Mouse (Mus musculus) intestine, embryonic 14.5 days (tissue): Measurements from ENCODE around the gene Cbfa2t2. TPM values are rescaled to one million over a fixed set of nuclear protein-coding genes. Genes with fewer than 3 reads are reported as not detected.

Experiments
- ATAC-seq: fragments of 200-750 bp; cut with Nextera tagmentation; replicated peaks from 2 replicates; pipeline ENCODE4 v1.8.0; 2017; ENCODE audit warnings: low read depth, moderate number of reproducible peaks, moderate TSS enrichment, moderate library complexity; ENCODE audit not compliant: low FRiP score, low TSS enrichment
- DNase-seq: peaks from one replicate; pipeline ENCODE4 v3.0.0-alpha.2; 2018; ENCODE audit warnings: low spot score
- H3K27ac ChIP-seq: fragments of 300-500 bp; sonication (generic); 2 replicates; pipeline ENCODE4 v1.5.1; 2014; ENCODE audit warnings: low read depth, mild to moderate bottlenecking, control low read depth
- H3K27me3 ChIP-seq: fragments of 300-500 bp; sonication (generic); replicated peaks from 2 replicates; pipeline ENCODE4 v1.6.1; 2014; ENCODE audit warnings: low read length, control low read depth; ENCODE audit not compliant: control insufficient read depth, insufficient read depth
- H3K36me3 ChIP-seq: fragments of 300-500 bp; sonication (generic); 2 replicates; pipeline ENCODE4 v1.6.1; 2014; ENCODE audit warnings: low read length, control low read depth; ENCODE audit not compliant: control insufficient read depth, insufficient read depth
- H3K4me1 ChIP-seq: fragments of 300-500 bp; sonication (generic); replicated peaks from 2 replicates; pipeline ENCODE4 v1.6.1; 2014; ENCODE audit warnings: low read length, control low read depth, mixed read lengths; ENCODE audit not compliant: control insufficient read depth, insufficient read depth
- H3K4me2 ChIP-seq: fragments of 300-500 bp; sonication (generic); 2 replicates; pipeline ENCODE4 v1.6.1; 2014; ENCODE audit warnings: low read length
- H3K4me3 ChIP-seq: fragments of 300-500 bp; sonication (generic); 2 replicates; pipeline ENCODE4 v1.5.1; 2014; ENCODE audit warnings: low read depth, low read length, control low read depth, mixed read lengths
- H3K9ac ChIP-seq: fragments of 300-500 bp; sonication (generic); 2 replicates; pipeline ENCODE4 v1.6.1; 2014; ENCODE audit warnings: mild to moderate bottlenecking, low read length
- H3K9me3 ChIP-seq: fragments of 300-500 bp; sonication (generic); 2 replicates; pipeline ENCODE4 v1.6.1; 2016; ENCODE audit warnings: low read length, control low read depth; ENCODE audit not compliant: control insufficient read depth
- whole genome bisulfite sequencing: fragments of 180-500 bp; shearing (Covaris S2); extraction: QIAGEN DNeasy Blood & Tissue Kit; methylation state at CpG from one replicate; pipeline ENCODE4 v1.1.7; 2014; 5-methylcytosine and 5-hydroxymethylcytosine counted together
- polyA plus RNA-seq: library from polyadenylated mRNA; unstranded; fragments of >200 nt; fragmentation: Nextera tagmentation; extraction: Ambion mirVana; gene quantifications from 2 replicates; pipeline ENCODE4 v1.2.1, GENCODE M21; 2014

Cbfa2t2 gene
- polyA plus RNA-seq: 33.6 and 42.3 TPM in 2 replicates

DNA sequence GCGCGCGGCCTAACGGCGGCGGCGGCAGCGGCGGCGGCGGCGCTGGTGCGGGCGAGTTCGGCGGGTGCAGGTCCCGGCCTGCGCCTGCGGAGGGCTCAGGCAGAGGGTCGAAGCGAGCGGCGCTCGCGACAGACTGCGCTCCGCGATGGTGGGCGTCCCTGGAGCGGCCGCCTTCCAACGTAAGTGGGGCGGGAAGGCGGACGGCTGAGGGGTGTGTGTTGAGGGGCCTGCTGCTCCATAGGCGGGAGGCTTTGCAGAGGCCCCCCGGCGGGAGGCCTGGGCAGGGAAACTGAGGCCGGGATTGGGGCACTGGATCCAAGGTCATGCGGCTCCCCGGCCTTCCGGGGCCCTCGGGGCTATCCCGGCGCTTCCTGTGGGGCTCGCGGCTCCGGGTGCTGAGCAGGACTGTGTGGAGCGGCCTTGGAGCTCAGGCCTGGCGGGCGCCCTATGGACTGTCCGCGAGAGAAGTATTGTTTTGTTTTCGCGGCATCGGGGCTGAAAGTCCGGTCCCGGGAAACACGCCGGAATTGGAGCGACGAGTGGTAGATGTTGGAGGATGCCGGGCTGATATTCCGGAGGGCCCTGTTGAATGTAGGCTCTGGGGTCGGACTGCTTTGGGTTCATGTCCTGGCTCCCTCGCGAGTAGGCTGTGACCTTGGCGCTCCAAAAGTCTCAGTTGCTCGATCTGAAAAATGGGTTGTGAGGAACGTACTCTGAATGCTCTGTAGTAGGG is at the start of gene Cbfa2t2:
TSS of gene Cbfa2t2 (plus strand) at position 24 of the 733 bp plus-strand sequence.
- Histone ChIP-seq H3K27me3 (no peaks in the 10 kb centered on the region), H3K9ac (peak within 1 kb of the TSS; percentile 96), H3K4me2 (peak within 1 kb of the TSS; percentile 91), H3K27ac (peak within 1 kb of the TSS; percentile 93), H3K36me3 (no peaks in the 10 kb centered on the region), H3K4me3 (peak within 1 kb of the TSS; percentile 93), H3K9me3 (no peaks in the 10 kb centered on the region), H3K4me1 (peaks cover 13% of the 10 kb centered on the region)
- ATAC-seq (peak; percentile 84), DNase-seq (peak; percentile 88)
- WGBS: 1% methylated on average over 57 of the region's 70 CpGs

DNA sequence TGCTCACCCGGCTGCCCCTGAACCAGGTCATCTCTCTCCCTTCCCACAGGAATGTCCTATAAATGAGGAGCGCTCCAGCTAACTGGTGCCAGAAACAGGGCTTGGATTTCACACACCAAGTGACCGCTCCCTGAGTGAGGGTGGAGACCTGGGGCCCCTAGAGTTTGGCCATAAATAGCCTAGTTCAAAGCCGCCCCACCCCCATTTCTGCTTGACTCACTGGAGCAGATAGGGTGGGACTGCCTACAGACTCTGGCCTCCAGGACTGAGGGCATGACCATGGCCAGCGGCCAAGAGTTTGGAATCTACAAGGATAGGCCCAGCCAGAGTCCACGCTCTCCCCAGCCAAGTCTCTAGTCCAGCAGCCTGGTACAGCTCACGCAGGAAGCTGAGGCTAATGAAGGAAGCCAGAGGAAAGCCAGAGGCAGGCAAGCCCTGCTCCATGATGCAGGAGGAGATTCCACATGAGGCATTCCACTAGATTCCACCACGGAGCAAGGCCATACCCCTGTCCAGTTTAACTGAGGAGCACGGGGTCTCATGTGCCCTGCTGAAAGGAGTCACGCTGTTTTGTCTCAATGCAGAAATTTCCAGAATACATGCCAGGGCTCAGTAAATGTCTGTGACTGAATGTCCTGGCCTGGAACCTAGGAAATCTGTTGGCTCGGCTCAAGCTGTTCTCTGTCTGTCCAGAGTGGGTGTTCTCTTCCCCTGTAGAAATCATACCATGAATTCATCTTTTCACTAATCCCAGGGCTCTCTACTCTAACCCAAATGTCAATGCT is 45.9 kb upstream of the Cbfa2t2 start:
- no peak overlapping the region for H3K9ac ChIP-seq
- no peak for DNase-seq
- 74% methylated on average over 11 of the region's 11 CpGs for WGBS
- ATAC-seq: peak; percentile 50; the same call in 1 of the 2 replicates
- no peaks in the 10 kb centered on the region for H3K36me3 ChIP-seq
- H3K27me3 ChIP-seq: no peaks in the 10 kb centered on the region
- H3K4me2 ChIP-seq: no peak overlapping the region
- no peak overlapping the region for H3K4me3 ChIP-seq
- no peak overlapping the region for H3K27ac ChIP-seq
- H3K9me3 ChIP-seq: no peaks in the 10 kb centered on the region
- no peaks in the 10 kb centered on the region for H3K4me1 ChIP-seq

DNA sequence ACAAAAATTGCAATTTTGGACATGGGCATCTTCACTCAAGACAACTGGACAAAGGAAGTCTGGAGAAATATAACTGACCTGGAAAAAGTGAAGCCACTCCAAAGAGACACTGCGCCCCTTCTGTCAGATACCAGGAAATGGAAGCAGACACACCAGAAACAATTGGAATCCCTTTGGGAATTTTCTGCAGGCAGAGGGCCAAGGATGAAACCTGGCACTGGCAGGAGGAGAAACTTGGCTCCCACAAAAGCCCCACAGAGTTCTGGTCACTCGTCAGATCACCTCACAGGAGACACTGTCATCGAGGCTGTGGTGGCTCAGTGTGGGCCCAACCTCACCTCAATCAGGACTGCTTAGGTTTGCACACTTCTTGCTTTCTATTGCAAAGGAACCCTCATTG is 41.7 kb upstream of the Cbfa2t2 start:
- 88% methylated on average over 3 of the region's 3 CpGs for WGBS
- H3K4me1 ChIP-seq: no peaks in the 10 kb centered on the region
- H3K9me3 ChIP-seq: no peaks in the 10 kb centered on the region
- no peaks in the 10 kb centered on the region for H3K27me3 ChIP-seq
- no peak for DNase-seq
- no peak overlapping the region for H3K27ac ChIP-seq
- H3K9ac ChIP-seq: no peak overlapping the region
- no peak overlapping the region for H3K4me2 ChIP-seq
- H3K4me3 ChIP-seq: no peak overlapping the region
- ATAC-seq: no peak
- H3K36me3 ChIP-seq: no peaks in the 10 kb centered on the region

DNA sequence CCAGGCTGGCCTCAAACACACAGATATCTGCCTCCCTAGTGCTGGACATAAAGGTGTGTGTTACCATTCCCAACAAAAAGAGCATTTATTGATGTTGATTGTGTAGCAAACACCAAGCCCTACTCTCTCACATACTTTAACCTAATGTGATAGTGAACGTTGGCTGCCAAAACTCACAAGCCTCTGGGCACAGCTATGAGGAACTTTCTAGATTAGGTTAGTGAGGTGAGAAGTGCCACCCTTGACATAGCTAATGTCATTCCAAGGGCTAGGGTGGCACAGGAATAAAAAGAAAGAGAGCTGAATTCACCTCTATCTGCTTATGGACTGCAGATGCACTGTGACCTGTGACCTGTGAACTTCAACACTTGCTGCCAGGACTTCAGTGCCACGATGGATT is 39.8 kb upstream of the Cbfa2t2 start:
- WGBS: 76% methylated on average over 2 of the region's 2 CpGs
- ATAC-seq: no peak
- no peaks in the 10 kb centered on the region for H3K4me1 ChIP-seq
- H3K4me3 ChIP-seq: no peak overlapping the region
- no peaks in the 10 kb centered on the region for H3K9me3 ChIP-seq
- no peak for DNase-seq
- H3K4me2 ChIP-seq: no peak overlapping the region
- no peak overlapping the region for H3K9ac ChIP-seq
- no peaks in the 10 kb centered on the region for H3K36me3 ChIP-seq
- no peak overlapping the region for H3K27ac ChIP-seq
- H3K27me3 ChIP-seq: no peaks in the 10 kb centered on the region

DNA sequence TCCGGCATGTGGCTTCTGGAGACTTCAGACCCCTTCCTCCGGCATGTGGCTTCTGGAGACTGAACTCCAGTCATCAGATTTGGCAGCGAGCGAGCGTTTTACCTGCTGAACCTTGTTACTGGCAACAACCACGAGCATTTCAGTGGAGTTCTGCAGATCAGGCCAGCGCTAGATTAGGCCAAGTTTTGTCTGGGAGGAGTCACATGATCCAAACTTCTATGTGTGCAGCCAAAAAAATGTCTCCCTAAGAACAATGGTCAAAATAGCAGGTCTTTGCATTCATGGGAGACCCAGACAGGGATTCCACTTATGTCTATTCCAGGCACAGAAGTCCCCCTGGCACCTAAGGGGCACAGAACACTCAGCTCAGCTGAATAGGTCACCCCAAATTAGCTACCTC is 38.0 kb upstream of the Cbfa2t2 start:
- DNase-seq (no peak), ATAC-seq (no peak)
- no peaks in the 10 kb centered on the region for H3K36me3 ChIP-seq
- WGBS: 73% methylated on average over 7 of the region's 7 CpGs
- H3K4me3 ChIP-seq: no peak overlapping the region
- H3K4me2 ChIP-seq: no peak overlapping the region
- no peak overlapping the region for H3K27ac ChIP-seq
- H3K9me3 ChIP-seq: no peaks in the 10 kb centered on the region
- no peak overlapping the region for H3K9ac ChIP-seq
- 0 out of 2 replicates have a peak, but pooled peaks cover 7% of the 10 kb centered on the region for H3K4me1 ChIP-seq
- H3K27me3 ChIP-seq: no peaks in the 10 kb centered on the region

DNA sequence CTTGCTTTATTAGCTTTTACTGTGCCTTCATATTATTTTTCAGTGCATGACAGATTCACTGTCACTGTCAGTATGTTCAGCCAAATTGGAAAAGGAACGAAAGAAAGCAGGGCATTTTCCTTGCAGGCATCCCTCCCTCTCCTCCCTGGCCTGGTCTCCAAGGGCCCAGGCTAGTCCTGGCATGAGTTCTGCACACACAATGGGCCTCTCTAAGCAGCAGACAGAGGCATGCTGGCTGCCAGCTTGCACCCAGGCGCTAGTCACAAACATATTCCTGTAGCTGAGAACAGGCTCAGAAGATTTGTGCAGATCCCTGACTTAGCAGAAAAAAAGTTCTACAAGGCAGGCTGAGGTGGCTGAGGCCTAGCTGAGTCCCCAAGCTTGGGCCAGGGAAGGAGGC is 37.0 kb upstream of the Cbfa2t2 start:
- ATAC-seq: no peak
- Histone ChIP-seq H3K4me3 (no peak overlapping the region), H3K36me3 (no peaks in the 10 kb centered on the region), H3K27me3 (no peaks in the 10 kb centered on the region), H3K9me3 (no peaks in the 10 kb centered on the region), H3K4me1 (0 out of 2 replicates have a peak, but pooled peaks cover 9% of the 10 kb centered on the region), H3K27ac (no peak overlapping the region), H3K4me2 (no peak overlapping the region), H3K9ac (no peak overlapping the region)
- no peak for DNase-seq
- 86% methylated on average over 2 of the region's 2 CpGs for WGBS

DNA sequence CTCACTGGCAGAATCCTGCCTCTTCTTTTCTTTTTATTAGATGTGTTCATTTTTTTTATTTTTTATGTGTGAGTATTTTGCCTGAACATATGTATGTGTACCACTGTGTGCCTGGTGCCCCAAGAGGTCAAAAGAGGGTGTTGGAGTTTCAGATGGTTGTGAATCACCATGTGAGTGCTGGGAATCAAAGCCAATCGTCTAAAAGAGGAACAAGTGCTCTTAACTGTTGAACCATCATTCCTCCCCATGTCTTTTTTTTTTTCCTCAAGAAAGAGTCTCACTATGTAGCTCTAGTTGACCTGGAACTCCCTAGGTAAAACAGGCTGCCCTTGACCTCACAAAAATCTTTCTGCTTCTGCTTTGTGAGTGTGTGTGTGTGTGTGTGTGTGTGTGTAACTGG is 34.3 kb upstream of the Cbfa2t2 start:
- H3K27ac ChIP-seq: no peak overlapping the region
- no peaks in the 10 kb centered on the region for H3K36me3 ChIP-seq
- H3K4me2 ChIP-seq: no peak overlapping the region
- WGBS: 57% methylated on average over 1 of the region's 1 CpGs
- 0 out of 2 replicates have a peak, but pooled peaks cover 9% of the 10 kb centered on the region for H3K4me1 ChIP-seq
- H3K4me3 ChIP-seq: no peak overlapping the region
- no peaks in the 10 kb centered on the region for H3K9me3 ChIP-seq
- no peak for DNase-seq
- no peak for ATAC-seq
- no peaks in the 10 kb centered on the region; the same call in 1 of the 2 replicates for H3K27me3 ChIP-seq
- H3K9ac ChIP-seq: no peak overlapping the region

DNA sequence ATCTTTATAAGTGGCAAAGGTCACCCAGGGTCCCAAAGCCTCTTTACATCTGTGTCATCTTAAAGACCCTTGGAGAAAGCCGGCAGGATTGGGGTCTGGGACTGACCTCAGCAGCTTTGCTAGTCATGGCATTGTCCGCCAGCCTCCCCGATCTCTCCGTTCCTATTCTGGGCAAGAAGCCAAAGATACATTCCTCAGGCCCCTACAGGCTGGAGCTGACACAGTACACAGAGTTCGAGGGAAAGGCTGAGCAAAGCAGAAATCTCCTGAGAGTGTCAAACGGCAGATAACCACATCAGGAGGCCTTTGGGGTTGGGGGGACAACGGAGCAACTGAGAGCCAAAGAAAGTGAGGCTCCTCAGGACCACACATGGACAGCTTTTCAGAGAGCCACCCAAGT is 33.5 kb upstream of the Cbfa2t2 start:
- H3K4me1 ChIP-seq: 0 out of 2 replicates have a peak, but pooled peaks cover 9% of the 10 kb centered on the region
- DNase-seq (no peak), ATAC-seq (peak; percentile 74)
- no peak overlapping the region for H3K4me3 ChIP-seq
- no peaks in the 10 kb centered on the region; the same call in 1 of the 2 replicates for H3K27me3 ChIP-seq
- H3K9me3 ChIP-seq: no peaks in the 10 kb centered on the region
- WGBS: 15% methylated on average over 7 of the region's 7 CpGs
- no peak overlapping the region for H3K9ac ChIP-seq
- H3K27ac ChIP-seq: no peak overlapping the region
- no peak overlapping the region for H3K4me2 ChIP-seq
- H3K36me3 ChIP-seq: no peaks in the 10 kb centered on the region
